Mouse (Mus musculus) thymus, adult 2 months (tissue): Measurements from ENCODE around the gene Bglap3. TPM values are rescaled to one million over a fixed set of nuclear protein-coding genes. Genes with fewer than 3 reads are reported as not detected.
"Not testable (repeated sequence)": the region's sequence is repeated elsewhere in the genome, so short reads cannot be mapped to it uniquely, and the experiment has no call there.

Experiments used
- DNase-seq: peaks from one replicate; pipeline ENCODE4 v3.0.0; 2021
- H3K27ac ChIP-seq: fragments of 200-500 bp; 2 replicates; pipeline ENCODE4 v1.5.1; 2012; ENCODE audit warnings: low read length, control low read depth; ENCODE audit not compliant: control insufficient read depth, insufficient read depth
- H3K27me3 ChIP-seq: fragments of 200-500 bp; 2 replicates; pipeline ENCODE4 v1.6.1; 2012; ENCODE audit warnings: mild to moderate bottlenecking, low read length, moderate library complexity, mixed read lengths; ENCODE audit not compliant: control insufficient read depth, insufficient read depth
- H3K36me3 ChIP-seq: fragments of 200-500 bp; 2 replicates; pipeline ENCODE4 v1.6.1; 2012; ENCODE audit warnings: mild to moderate bottlenecking, low read length, moderate library complexity; ENCODE audit not compliant: control insufficient read depth, insufficient read depth
- H3K4me1 ChIP-seq: fragments of 200-500 bp; replicated peaks from 2 replicates; pipeline ENCODE4 v1.6.1; 2012; ENCODE audit warnings: low read length; ENCODE audit not compliant: control insufficient read depth, insufficient read depth
- H3K4me3 ChIP-seq: fragments of 200-500 bp; 2 replicates; pipeline ENCODE4 v1.5.1; 2012; ENCODE audit warnings: mild to moderate bottlenecking, low read length, control low read depth, moderate library complexity; ENCODE audit not compliant: control insufficient read depth, insufficient read depth
- CTCF ChIP-seq: fragments of 200-500 bp; IDR thresholded peaks from 2 replicates; pipeline ENCODE4 v1.5.1; 2012; ENCODE audit warnings: mild to moderate bottlenecking, control low read depth, low read length, moderate library complexity, borderline replicate concordance; ENCODE audit not compliant: control insufficient read depth, poor library complexity, insufficient read depth; ENCODE audit errors: extremely low read depth
- POLR2A ChIP-seq: fragments of 200-500 bp; IDR thresholded peaks from 2 replicates; pipeline ENCODE4 v1.6.1; 2012; ENCODE audit warnings: mild to moderate bottlenecking, low read length, control low read depth, moderate library complexity; ENCODE audit not compliant: control insufficient read depth, poor library complexity, insufficient read depth; ENCODE audit errors: extremely low read depth
- WGBS: fragments of 180-500 bp; shearing (Covaris S2); methylation state at CpG from one replicate; pipeline ENCODE4 v1.1.7; 2018; 5-methylcytosine and 5-hydroxymethylcytosine counted together
- polyA plus RNA-seq: library from polyadenylated mRNA; depleted of rRNA; stranded (reverse); fragments of >200 nt; gene quantifications from 2 replicates; pipeline ENCODE4 v1.2.3, GENCODE M21; 2012

The Bglap3 gene
- polyA plus RNA-seq, 1 experiment: 2.6 TPM

- Histone ChIP-seq H3K27ac (peak overlapping the region; percentile 8; the same call in 1 of the 2 replicates), H3K4me1 (peaks cover 12% of the 10 kb centered on the region)
- DNase-seq: peak; percentile 49
- H3K27me3 ChIP-seq, H3K4me3 ChIP-seq, H3K36me3 ChIP-seq: not testable (repeated sequence)
- 12% methylated on average over 19 of the region's 19 CpGs for WGBS
Observed at GRCm38 (mm10) chr3:88375750-88376626, 3.4 kb upstream of the Bglap3 start.

- not testable (repeated sequence) for H3K36me3 ChIP-seq, H3K27ac ChIP-seq, H3K4me3 ChIP-seq, DNase-seq, H3K27me3 ChIP-seq
- H3K4me1 ChIP-seq: peaks cover 12% of the 10 kb centered on the region
- WGBS: 96% methylated on average over 7 of the region's 7 CpGs
Observed at GRCm38 (mm10) chr3:88368511-88368910, 4.0 kb downstream of the Bglap3 start.

DNA sequence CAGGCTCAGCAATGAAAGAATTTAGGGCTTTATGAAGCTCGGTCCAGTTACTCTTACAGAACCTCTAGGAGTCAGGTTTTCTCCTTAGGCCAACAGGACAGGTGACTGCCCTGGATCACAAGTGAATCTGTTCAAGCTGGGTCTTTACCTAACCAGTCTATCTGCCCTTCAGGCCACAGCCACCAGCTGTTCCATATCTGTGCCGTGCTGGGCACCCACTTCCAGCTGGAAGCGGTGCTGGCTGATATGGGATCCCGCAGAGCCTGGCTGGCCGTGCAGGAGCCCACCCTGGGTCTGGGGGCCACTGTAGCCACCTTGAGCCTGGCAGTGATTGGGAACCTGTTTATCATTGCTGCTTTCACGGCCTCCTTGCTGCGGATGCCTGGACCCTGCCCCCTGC, 5.0 kb downstream of the Bglap3 start:
- not testable (repeated sequence) for H3K4me3 ChIP-seq, H3K27ac ChIP-seq, DNase-seq, H3K27me3 ChIP-seq, H3K36me3 ChIP-seq
- WGBS: 81% methylated on average over 3 of the region's 7 CpGs
- peaks cover 12% of the 10 kb centered on the region for H3K4me1 ChIP-seq

DNA sequence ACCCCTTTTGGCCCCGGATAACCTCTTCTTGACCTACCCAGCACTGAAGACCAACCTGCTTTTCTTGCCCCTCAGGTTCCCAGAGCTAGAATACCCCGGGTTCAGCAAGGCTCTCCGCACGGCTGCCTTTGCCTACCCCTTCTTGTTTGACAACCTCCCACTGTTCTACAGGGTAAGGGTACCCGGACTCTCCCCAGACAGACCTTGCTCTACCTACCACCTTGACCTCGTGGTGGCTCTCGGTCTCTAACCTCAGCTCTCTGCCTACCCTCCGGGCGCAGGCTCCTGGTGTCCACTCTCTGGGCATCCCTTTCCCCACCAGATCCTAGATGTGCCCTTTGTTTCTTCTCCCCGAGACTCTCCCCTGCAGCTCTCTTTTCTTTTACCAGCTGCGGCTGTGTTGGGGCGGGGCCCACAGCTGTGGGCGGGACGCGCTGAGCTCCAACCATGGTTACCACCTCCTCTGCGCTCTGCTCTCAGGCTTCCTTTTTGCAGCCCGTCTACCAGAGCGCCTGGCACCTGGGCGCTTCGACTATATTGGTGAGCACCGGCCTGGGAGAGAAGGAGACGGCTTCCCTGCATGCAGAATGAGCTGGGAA, 5.6 kb downstream of the Bglap3 start:
- peak overlapping the region; percentile 76; the same call in 1 of the 2 replicates for H3K27ac ChIP-seq
- peak; percentile 78 for DNase-seq
- not testable (repeated sequence) for H3K27me3 ChIP-seq, H3K36me3 ChIP-seq
- peak overlapping the region; percentile 52 for H3K4me3 ChIP-seq
- WGBS: 7% methylated on average over 22 of the region's 22 CpGs
- peaks cover 12% of the 10 kb centered on the region for H3K4me1 ChIP-seq
- TF ChIP-seq POLR2A: 0 out of 2 replicates have a peak, but pooled peaks have one; percentile 22

GRCm38 (mm10) chr3:88365705-88366361, 6.7 kb downstream of the Bglap3 start:
- 56% methylated on average over 34 of the region's 34 CpGs for WGBS
- peaks cover 22% of the 10 kb centered on the region for H3K4me1 ChIP-seq
- no peaks in the 10 kb centered on the region for H3K27me3 ChIP-seq
- H3K27ac ChIP-seq: no peak overlapping the region
- no peak for DNase-seq
- TF ChIP-seq CTCF (0 out of 2 replicates have a peak, but pooled peaks have one; percentile 16), POLR2A (no peak)
- H3K4me3 ChIP-seq: no peak overlapping the region
- H3K36me3 ChIP-seq: no peaks in the 10 kb centered on the region; the same call in 1 of the 2 replicates

GRCm38 (mm10) chr3:88364337-88364736, 8.2 kb downstream of the Bglap3 start, which contains the start of gene Paqr6:
Gene Paqr6 (plus strand): TSS chr3:88364584.
- H3K27ac ChIP-seq: no peak within 1 kb of the TSS
- TF ChIP-seq POLR2A (no peak), CTCF (no peak)
- peaks cover 27% of the 10 kb centered on the region for H3K4me1 ChIP-seq
- no peak for DNase-seq
- no peaks in the 10 kb centered on the region for H3K27me3 ChIP-seq
- H3K4me3 ChIP-seq: no peak within 1 kb of the TSS
- WGBS: 80% methylated on average over 16 of the region's 16 CpGs
- H3K36me3 ChIP-seq: peaks cover 5% of the 10 kb centered on the region

GRCm38 (mm10) chr3:88363700-88364099, 8.8 kb downstream of the Bglap3 start:
- Histone ChIP-seq H3K27me3 (no peaks in the 10 kb centered on the region), H3K27ac (no peak overlapping the region), H3K36me3 (peaks cover 11% of the 10 kb centered on the region), H3K4me3 (no peak overlapping the region), H3K4me1 (peaks cover 27% of the 10 kb centered on the region)
- no peak for DNase-seq
- whole genome bisulfite sequencing: 72% methylated on average over 4 of the region's 4 CpGs
- TF ChIP-seq CTCF (no peak), POLR2A (no peak)
